Mouse (Mus musculus) ovary, adult 18-20 months (tissue): ENCODE data around the gene Nob1.

ENCODE experiments used
- DNase-seq: peaks from one replicate; pipeline ENCODE4 v3.0.0; 2022; ENCODE audit warnings: low spot score, mixed read lengths

Gene Nob1

GRCm38 (mm10) chr8:107435962-107436831 is 11.3 kb upstream of the Nob1 start, which contains the start of gene Wwp2:
Wwp2 (plus strand) TSS chr8:107436365.
- peak; percentile 51 for DNase-seq

- DNase-seq = no peak
These were observed 10.6 kb upstream of the Nob1 start for GRCm38 (mm10) chr8:107435421-107435961.

GRCm38 (mm10) chr8:107430821-107431220 is 6.0 kb upstream of the Nob1 start:
- DNase-seq = no peak

GRCm38 (mm10) chr8:107425230-107425597 is 363 bp upstream of the Nob1 start:
- DNase-seq = no peak

GRCm38 (mm10) chr8:107424176-107424575 is 675 bp downstream of the Nob1 start:
- DNase-seq = no peak

- DNase-seq = no peak
These were observed 7.8 kb downstream of the Nob1 start for GRCm38 (mm10) chr8:107417001-107417400.

- DNase-seq = no peak
These were observed 11.0 kb downstream of the Nob1 start for GRCm38 (mm10) chr8:107413881-107414280.

GRCm38 (mm10) chr8:107412552-107412951 is 12.3 kb downstream of the Nob1 start:
- DNase-seq = no peak

- DNase-seq = no peak
These were observed 13.5 kb downstream of the Nob1 start for GRCm38 (mm10) chr8:107411391-107411790.

GRCm38 (mm10) chr8:107405935-107406334 is 18.9 kb downstream of the Nob1 start:
- DNase-seq = no peak

- DNase-seq = no peak
These were observed 20.8 kb downstream of the Nob1 start for GRCm38 (mm10) chr8:107404057-107404456.

- DNase-seq = peak; percentile 86
These were observed 21.6 kb downstream of the Nob1 start, which contains the start of gene Nqo1 for GRCm38 (mm10) chr8:107403038-107403781. Nqo1 (minus strand) TSS chr8:107403206.

GRCm38 (mm10) chr8:107401866-107402265 is 23.0 kb downstream of the Nob1 start:
- DNase-seq = no peak

- DNase-seq = no peak
These were observed 25.4 kb downstream of the Nob1 start for GRCm38 (mm10) chr8:107399495-107399894.

GRCm38 (mm10) chr8:107397665-107398064 is 27.2 kb downstream of the Nob1 start:
- DNase-seq = no peak

- no peak for DNase-seq
These were observed 28.7 kb downstream of the Nob1 start for GRCm38 (mm10) chr8:107396106-107396670.

GRCm38 (mm10) chr8:107395397-107395796 is 29.5 kb downstream of the Nob1 start:
- DNase-seq = no peak

GRCm38 (mm10) chr8:107391136-107391516 is 33.7 kb downstream of the Nob1 start:
- DNase-seq = no peak

- DNase-seq = peak; percentile 43
These were observed 34.2 kb downstream of the Nob1 start for GRCm38 (mm10) chr8:107390476-107391135.

- DNase-seq = peak; percentile 77
These were observed 35.3 kb downstream of the Nob1 start for GRCm38 (mm10) chr8:107389557-107389956.

- DNase-seq = no peak
These were observed 37.0 kb downstream of the Nob1 start for GRCm38 (mm10) chr8:107387861-107388260.

- DNase-seq = no peak
These were observed 38.2 kb downstream of the Nob1 start for GRCm38 (mm10) chr8:107386642-107387041.
